Mouse (Mus musculus) hindbrain, embryonic 11.5 days (tissue): ENCODE data around the gene Ptgir. TPM values are rescaled to one million over a fixed set of nuclear protein-coding genes. Genes with fewer than 3 reads are reported as not detected.
A peak's percentile ranks its signal among the peaks of the same experiment; 100 is the strongest.

Experiments used
- ATAC-seq: fragments of 200-750 bp; cut with Nextera tagmentation; 2 replicates; pipeline ENCODE4 v1.8.0; 2017; ENCODE audit warnings: mild to moderate bottlenecking, moderate TSS enrichment, moderate library complexity; ENCODE audit not compliant: low FRiP score
- DNase-seq: peaks from one replicate; pipeline ENCODE4 v3.0.0-alpha.2; 2015; ENCODE audit warnings: low spot score
- H3K27ac ChIP-seq: fragments of 300-500 bp; sonication (generic); 2 replicates; pipeline ENCODE4 v1.5.1; 2014; ENCODE audit warnings: mild to moderate bottlenecking, low read depth, low read length
- H3K27me3 ChIP-seq: fragments of 300-500 bp; sonication (generic); 2 replicates; pipeline ENCODE4 v1.6.1; 2014; ENCODE audit warnings: mild to moderate bottlenecking, low read length, moderate library complexity, mixed read lengths; ENCODE audit not compliant: control insufficient read depth, insufficient read depth
- H3K36me3 ChIP-seq: fragments of 300-500 bp; sonication (generic); 2 replicates; pipeline ENCODE4 v1.6.1; 2014; ENCODE audit warnings: mild to moderate bottlenecking, low read length, moderate library complexity, mixed read lengths; ENCODE audit not compliant: control insufficient read depth, insufficient read depth
- H3K4me1 ChIP-seq: fragments of 300-500 bp; sonication (generic); replicated peaks from 2 replicates; pipeline ENCODE4 v1.6.1; 2014; ENCODE audit warnings: low read length, mixed read lengths; ENCODE audit not compliant: control insufficient read depth, insufficient read depth
- H3K4me2 ChIP-seq: fragments of 300-500 bp; sonication (generic); replicated peaks from 2 replicates; pipeline ENCODE4 v1.6.1; 2014; ENCODE audit warnings: mild to moderate bottlenecking, low read depth, low read length
- H3K4me3 ChIP-seq: fragments of 300-500 bp; sonication (generic); 2 replicates; pipeline ENCODE4 v1.5.1; 2014; ENCODE audit warnings: low read depth, low read length
- H3K9ac ChIP-seq: fragments of 300-500 bp; sonication (generic); 2 replicates; pipeline ENCODE4 v1.6.1; 2014; ENCODE audit warnings: low read depth, low read length
- H3K9me3 ChIP-seq: fragments of 300-500 bp; sonication (generic); 2 replicates; pipeline ENCODE4 v1.6.1; 2016; ENCODE audit warnings: low read length; ENCODE audit not compliant: control insufficient read depth
- WGBS: fragments of 180-500 bp; shearing (Covaris S2); extraction: QIAGEN DNeasy Blood & Tissue Kit; methylation state at CpG from one replicate; pipeline ENCODE4 v1.1.7; 2014; 5-methylcytosine and 5-hydroxymethylcytosine counted together
- polyA plus RNA-seq: library from polyadenylated mRNA; unstranded; fragments of >200 nt; fragmentation: Nextera tagmentation; extraction: Ambion mirVana; gene quantifications from 2 replicates; pipeline ENCODE4 v1.2.1, GENCODE M21; 2014

Ptgir gene
- polyA plus RNA-seq, 1 experiment from 2014 or later = 0.56 TPM

DNA sequence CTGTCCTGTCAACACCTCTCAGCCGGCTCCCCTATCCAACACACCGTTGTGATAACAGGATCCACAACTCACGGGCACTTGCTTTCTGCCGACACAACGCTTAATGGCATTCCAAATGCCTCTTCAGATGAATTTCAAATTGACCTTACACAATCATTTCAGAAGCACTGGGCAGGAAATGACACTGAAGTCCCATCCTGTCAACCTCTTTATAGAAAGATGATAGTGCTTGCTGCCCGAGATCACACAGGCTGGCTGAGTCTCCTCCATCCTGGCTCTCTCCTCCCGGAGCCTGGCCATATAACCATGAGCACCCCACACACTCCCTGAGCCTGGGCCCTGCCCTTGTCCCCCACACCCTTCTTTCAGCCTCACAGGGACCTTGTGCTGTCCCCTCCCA, 1.6 kb downstream of the Ptgir start:
- 78% methylated on average over 7 of the region's 7 CpGs for WGBS
- H3K27ac ChIP-seq = no peak overlapping the region
- no peaks in the 10 kb centered on the region for H3K36me3 ChIP-seq
- H3K4me3 ChIP-seq = no peak overlapping the region
- H3K9me3 ChIP-seq = no peaks in the 10 kb centered on the region
- ATAC-seq (no peak), DNase-seq (no peak)
- H3K4me1 ChIP-seq = peaks cover 2% of the 10 kb centered on the region; the same call in 1 of the 2 replicates
- no peaks in the 10 kb centered on the region for H3K27me3 ChIP-seq
- no peak overlapping the region for H3K4me2 ChIP-seq
- H3K9ac ChIP-seq = no peak overlapping the region

DNA sequence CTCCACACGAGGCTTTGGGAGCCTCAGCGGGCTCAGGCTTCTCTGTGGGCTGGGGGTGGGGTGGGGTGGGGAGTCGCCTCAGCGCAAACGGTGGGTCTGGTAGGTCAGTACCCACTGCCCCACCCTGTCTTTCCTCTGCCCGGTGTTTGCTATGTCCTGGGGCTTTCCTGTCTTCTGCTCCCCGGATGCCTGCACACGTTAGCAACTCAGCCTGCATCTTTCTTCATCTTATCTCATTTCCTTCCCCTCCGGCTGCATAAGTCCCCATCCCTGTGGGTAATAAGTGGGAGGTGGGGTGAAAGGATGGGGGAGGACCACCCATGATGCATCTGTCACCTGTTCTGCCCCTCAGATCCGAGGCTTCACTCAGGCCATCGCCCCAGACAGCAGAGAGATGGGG, 2.1 kb downstream of the Ptgir start:
- Histone ChIP-seq H3K27me3 (no peaks in the 10 kb centered on the region), H3K36me3 (no peaks in the 10 kb centered on the region), H3K27ac (no peak overlapping the region), H3K4me2 (no peak overlapping the region), H3K9me3 (no peaks in the 10 kb centered on the region), H3K4me3 (no peak overlapping the region), H3K9ac (no peak overlapping the region), H3K4me1 (peaks cover 2% of the 10 kb centered on the region; the same call in 1 of the 2 replicates)
- WGBS = 65% methylated on average over 11 of the region's 11 CpGs
- DNase-seq (no peak), ATAC-seq (no peak)

DNA sequence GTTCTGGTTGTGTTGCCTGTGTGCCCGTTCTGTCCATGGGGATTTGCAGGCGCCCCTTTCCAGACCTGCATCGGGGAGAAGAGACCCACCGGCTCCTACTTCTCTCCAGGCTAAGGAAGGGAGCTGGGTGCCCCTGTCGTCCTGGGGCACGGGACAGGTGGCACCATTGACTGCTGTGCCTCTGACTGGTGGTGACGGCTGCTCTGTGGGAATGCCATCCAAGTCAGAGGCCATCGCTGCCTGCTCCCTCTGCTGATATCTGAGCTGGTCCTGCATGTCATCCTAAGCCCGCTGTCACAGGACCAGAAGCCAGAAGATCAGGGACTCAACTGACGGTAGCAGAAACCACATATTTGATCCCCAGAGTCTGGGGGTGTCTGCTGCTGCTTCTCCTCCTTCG, 2.6 kb downstream of the Ptgir start:
- Histone ChIP-seq H3K27ac (no peak overlapping the region), H3K4me2 (no peak overlapping the region), H3K9ac (no peak overlapping the region), H3K4me1 (peaks cover 2% of the 10 kb centered on the region; the same call in 1 of the 2 replicates), H3K36me3 (no peaks in the 10 kb centered on the region), H3K27me3 (no peaks in the 10 kb centered on the region), H3K9me3 (no peaks in the 10 kb centered on the region), H3K4me3 (no peak overlapping the region)
- 69% methylated on average over 11 of the region's 11 CpGs for WGBS
- ATAC-seq = no peak
- DNase-seq = no peak

DNA sequence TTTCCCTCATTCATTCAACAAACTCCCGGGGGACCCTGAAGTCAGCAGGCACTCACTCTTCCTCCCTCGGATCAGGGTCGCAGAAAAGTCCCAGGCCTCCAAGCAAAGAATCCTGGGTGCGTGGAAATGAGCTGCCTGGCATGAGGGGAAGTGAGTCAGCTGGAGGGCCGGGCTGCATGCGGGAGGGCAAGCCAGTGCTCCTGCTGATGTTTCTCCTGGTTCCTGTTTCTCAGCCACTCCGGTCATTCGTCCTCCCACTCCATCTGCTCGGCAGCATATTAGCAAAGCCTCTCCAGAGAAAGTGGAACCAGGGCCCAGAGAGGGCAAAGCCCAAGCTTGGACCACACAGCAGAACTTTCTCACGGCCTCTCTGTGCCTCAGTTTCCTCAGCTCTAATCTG, 3.6 kb downstream of the Ptgir start:
- H3K27ac ChIP-seq = no peak overlapping the region
- no peak overlapping the region for H3K4me2 ChIP-seq
- no peak for ATAC-seq
- no peaks in the 10 kb centered on the region for H3K36me3 ChIP-seq
- no peaks in the 10 kb centered on the region for H3K27me3 ChIP-seq
- 54% methylated on average over 10 of the region's 10 CpGs for WGBS
- H3K9me3 ChIP-seq = no peaks in the 10 kb centered on the region
- H3K4me1 ChIP-seq = 0 out of 2 replicates have a peak, but pooled peaks cover 2% of the 10 kb centered on the region
- H3K4me3 ChIP-seq = no peak overlapping the region
- H3K9ac ChIP-seq = no peak overlapping the region
- DNase-seq = no peak

GRCm38 (mm10) chr7:16911904-16912303, 5.6 kb downstream of the Ptgir start:
- no peak for DNase-seq
- H3K27ac ChIP-seq = no peak overlapping the region
- ATAC-seq = no peak
- H3K4me3 ChIP-seq = no peak overlapping the region
- 0 out of 2 replicates have a peak, but pooled peaks cover 2% of the 10 kb centered on the region for H3K4me1 ChIP-seq
- peaks cover 4% of the 10 kb centered on the region for H3K36me3 ChIP-seq
- no peak overlapping the region for H3K9ac ChIP-seq
- H3K9me3 ChIP-seq = no peaks in the 10 kb centered on the region
- H3K4me2 ChIP-seq = no peak overlapping the region
- H3K27me3 ChIP-seq = no peaks in the 10 kb centered on the region
- 89% methylated on average over 3 of the region's 3 CpGs for WGBS

- WGBS = 75% methylated on average over 6 of the region's 6 CpGs
- no peak for DNase-seq
These were observed 6.1 kb downstream of the Ptgir start for GRCm38 (mm10) chr7:16912360-16912759.

DNA sequence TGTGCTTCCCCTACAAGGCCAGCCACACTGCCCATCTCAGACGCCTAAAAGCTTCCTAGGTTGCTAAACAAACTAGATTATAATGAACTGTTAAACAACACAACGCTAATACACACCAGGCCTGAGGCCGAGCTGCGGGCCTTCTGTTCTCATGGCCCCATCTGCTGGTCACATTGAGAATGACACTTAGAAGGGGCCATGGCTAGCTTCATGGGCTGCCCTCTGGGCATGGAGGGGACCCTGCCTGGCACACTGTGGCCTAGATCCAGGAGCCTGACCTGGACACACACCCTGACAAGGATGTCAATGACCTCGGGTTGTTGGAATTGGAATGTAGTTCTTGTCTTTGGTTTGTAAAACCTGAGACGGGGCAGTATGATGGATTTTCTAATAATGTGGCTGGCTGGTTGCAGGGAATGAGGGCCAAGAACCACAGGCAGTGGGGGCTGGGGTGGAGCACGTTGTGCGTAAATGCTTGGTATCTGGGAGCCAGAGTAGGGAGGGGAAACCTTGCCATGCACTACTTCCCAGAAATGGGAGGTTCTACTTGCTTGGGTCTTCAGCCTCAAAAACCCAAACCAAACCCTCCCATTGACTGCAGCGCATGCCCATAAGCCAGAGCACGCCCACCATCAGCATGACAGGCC, 7.6 kb downstream of the Ptgir start:
- no peak overlapping the region for H3K4me2 ChIP-seq
- H3K27ac ChIP-seq = no peak overlapping the region
- peak; percentile 87 for DNase-seq
- no peak overlapping the region for H3K4me3 ChIP-seq
- peak; percentile 60 for ATAC-seq
- no peaks in the 10 kb centered on the region for H3K27me3 ChIP-seq
- H3K4me1 ChIP-seq = peaks cover 6% of the 10 kb centered on the region; the same call in 1 of the 2 replicates
- H3K9ac ChIP-seq = no peak overlapping the region
- H3K36me3 ChIP-seq = peaks cover 11% of the 10 kb centered on the region
- WGBS = 41% methylated on average over 10 of the region's 10 CpGs
- no peaks in the 10 kb centered on the region for H3K9me3 ChIP-seq

More at GRCm38 (mm10) chr7:16912360-16912759, 6.1 kb downstream of the Ptgir start:
- Histone ChIP-seq H3K9ac (no peak overlapping the region), H3K27ac (no peak overlapping the region), H3K27me3 (no peaks in the 10 kb centered on the region), H3K4me2 (no peak overlapping the region), H3K9me3 (no peaks in the 10 kb centered on the region), H3K36me3 (peaks cover 8% of the 10 kb centered on the region), H3K4me1 (0 out of 2 replicates have a peak, but pooled peaks cover 2% of the 10 kb centered on the region), H3K4me3 (no peak overlapping the region)
- ATAC-seq = no peak

DNA sequence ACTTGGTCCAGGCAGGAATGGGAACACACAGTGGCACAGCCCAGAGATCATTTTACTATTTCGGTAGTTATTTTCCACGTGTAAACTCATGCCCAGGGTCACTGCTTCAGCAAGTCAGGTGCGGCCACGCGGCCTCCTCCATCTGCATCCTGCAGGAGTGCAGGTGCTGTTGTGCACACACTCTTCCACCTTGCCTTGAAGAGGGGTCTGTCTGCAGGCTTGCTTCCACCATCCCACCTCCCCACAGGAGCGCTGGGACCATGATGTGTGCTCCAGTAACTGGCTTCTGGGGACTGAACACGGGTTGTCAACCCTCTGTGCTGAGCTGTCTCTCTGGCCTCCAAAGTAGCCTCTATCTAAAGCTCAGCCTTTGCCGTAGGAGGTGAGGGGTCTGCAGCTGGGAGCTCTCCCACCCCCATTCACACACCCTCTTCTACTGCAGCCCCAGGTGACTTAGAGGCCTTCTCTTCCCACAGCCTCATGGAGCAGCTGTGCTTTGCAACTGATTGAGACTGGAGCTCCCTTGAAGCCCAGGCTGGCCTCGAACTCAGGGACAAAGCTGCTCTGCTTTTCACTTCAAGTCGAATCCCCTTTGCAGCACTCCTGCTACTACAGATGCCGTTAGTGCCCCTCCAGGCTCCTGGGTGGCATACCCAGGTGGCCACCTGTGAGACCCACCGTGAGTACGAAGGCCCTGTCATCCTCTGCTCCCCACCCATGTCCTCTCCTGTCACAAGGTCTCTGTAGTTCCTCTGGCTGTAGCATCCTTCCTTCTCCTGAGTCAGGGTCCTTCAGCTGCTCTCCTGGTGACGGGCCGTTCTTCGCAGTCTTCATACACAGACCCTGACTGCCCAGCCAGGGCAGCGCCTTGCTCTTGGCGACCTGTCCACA, 8.4 kb downstream of the Ptgir start:
- no peak overlapping the region for H3K27ac ChIP-seq
- H3K4me2 ChIP-seq = no peak overlapping the region
- H3K4me3 ChIP-seq = no peak overlapping the region
- DNase-seq (no peak), ATAC-seq (no peak)
- H3K36me3 ChIP-seq = peaks cover 11% of the 10 kb centered on the region
- no peaks in the 10 kb centered on the region for H3K9me3 ChIP-seq
- H3K9ac ChIP-seq = no peak overlapping the region
- H3K4me1 ChIP-seq = peaks cover 7% of the 10 kb centered on the region
- H3K27me3 ChIP-seq = no peaks in the 10 kb centered on the region
- WGBS = 87% methylated on average over 18 of the region's 18 CpGs
